Mouse (Mus musculus): ENCODE measurements around the gene Cenpn. TPM values are rescaled to one million over a fixed set of nuclear protein-coding genes. Genes with fewer than 3 reads are reported as not detected.

Gene Cenpn
- polyA plus RNA-seq, 1 experiment from 2014 or later, result 33.0 TPM

- no peak overlapping the region for H3K9ac ChIP-seq
- no peak overlapping the region for H3K4me3 ChIP-seq (replicated peaks)
- H3K27me3 ChIP-seq (replicated peaks), result no peaks in the 10 kb centered on the region
- no peak overlapping the region for H3K27ac ChIP-seq
- H3K4me1 ChIP-seq, result peaks cover 3% of the 10 kb centered on the region
- no peaks in the 10 kb centered on the region for H3K36me3 ChIP-seq
- H3K4me2 ChIP-seq, result no peak overlapping the region; the same call in 1 of the 2 replicates
- ATAC-seq (ENCODE audit: insufficient read depth, low FRiP score, low read depth), result no peak
- 35% methylated on average over 5 of the region's 5 CpGs for WGBS
- no peaks in the 10 kb centered on the region for H3K9me3 ChIP-seq
Observed at GRCm38 (mm10) chr8:116975066-116975465, 53.5 kb downstream of the Cenpn start.

- H3K4me1 ChIP-seq, result peaks cover 3% of the 10 kb centered on the region
- no peaks in the 10 kb centered on the region for H3K9me3 ChIP-seq
- no peak overlapping the region; the same call in 1 of the 2 replicates for H3K4me2 ChIP-seq
- no peak overlapping the region for H3K4me3 ChIP-seq (replicated peaks)
- H3K27ac ChIP-seq, result no peak overlapping the region
- WGBS, result 50% methylated on average over 5 of the region's 5 CpGs
- H3K27me3 ChIP-seq (replicated peaks), result no peaks in the 10 kb centered on the region
- H3K36me3 ChIP-seq, result no peaks in the 10 kb centered on the region
- no peak overlapping the region for H3K9ac ChIP-seq
- ATAC-seq (ENCODE audit: insufficient read depth, low FRiP score, low read depth), result no peak
Observed at GRCm38 (mm10) chr8:116975606-116976005, 54.1 kb downstream of the Cenpn start.

- Histone ChIP-seq H3K9ac (no peak overlapping the region), H3K36me3 (no peaks in the 10 kb centered on the region), H3K4me2 (peak overlapping the region; percentile 70), H3K4me1 (peaks cover 3% of the 10 kb centered on the region), H3K9me3 (no peaks in the 10 kb centered on the region), H3K4me3 (replicated peaks) (peak overlapping the region; percentile 77), H3K27me3 (replicated peaks) (no peaks in the 10 kb centered on the region), H3K27ac (no peak overlapping the region)
- ATAC-seq (ENCODE audit: insufficient read depth, low FRiP score, low read depth), result no peak
- 31% methylated on average over 8 of the region's 8 CpGs for WGBS
Observed at GRCm38 (mm10) chr8:116978052-116978451, 56.5 kb downstream of the Cenpn start.

- peak within 1 kb of the TSS; percentile 77 for H3K4me3 ChIP-seq (replicated peaks)
- ATAC-seq (ENCODE audit: insufficient read depth, low FRiP score, low read depth), result peak; percentile 99
- H3K27me3 ChIP-seq (replicated peaks), result no peaks in the 10 kb centered on the region
- no peak within 1 kb of the TSS for H3K27ac ChIP-seq
- peaks cover 3% of the 10 kb centered on the region for H3K4me1 ChIP-seq
- WGBS, result 0% methylated on average over 46 of the region's 46 CpGs
- H3K9ac ChIP-seq, result 0 out of 2 replicates have a peak within 1 kb of the TSS, but pooled peaks have one; percentile 14
- H3K36me3 ChIP-seq, result peaks cover 6% of the 10 kb centered on the region
- H3K4me2 ChIP-seq, result peak within 1 kb of the TSS; percentile 70
- no peaks in the 10 kb centered on the region for H3K9me3 ChIP-seq
Observed at GRCm38 (mm10) chr8:116978631-116979256, 57.2 kb downstream of the Cenpn start, which contains the start of gene 1700030J22Rik. Gene 1700030J22Rik (minus strand): TSS chr8:116978959.

- H3K4me3 ChIP-seq (replicated peaks), result no peak overlapping the region
- no peaks in the 10 kb centered on the region for H3K27me3 ChIP-seq (replicated peaks)
- no peak overlapping the region for H3K4me2 ChIP-seq
- no peak overlapping the region for H3K9ac ChIP-seq
- WGBS, result 22% methylated on average over 4 of the region's 4 CpGs
- H3K36me3 ChIP-seq, result peaks cover 10% of the 10 kb centered on the region
- no peak overlapping the region for H3K27ac ChIP-seq
- H3K4me1 ChIP-seq, result peaks cover 3% of the 10 kb centered on the region
- ATAC-seq (ENCODE audit: insufficient read depth, low FRiP score, low read depth), result no peak
- no peaks in the 10 kb centered on the region for H3K9me3 ChIP-seq
Observed at GRCm38 (mm10) chr8:116980117-116980516, 58.6 kb downstream of the Cenpn start.

GRCm38 (mm10) chr8:116989842-116990241 lies 68.3 kb downstream of the Cenpn start:
- H3K27me3 ChIP-seq (replicated peaks), result no peaks in the 10 kb centered on the region
- WGBS, result 95% methylated on average over 3 of the region's 3 CpGs

More at GRCm38 (mm10) chr8:116989842-116990241, 68.3 kb downstream of the Cenpn start:
- Histone ChIP-seq H3K4me1 (peaks cover 8% of the 10 kb centered on the region; the same call in 1 of the 2 replicates), H3K4me2 (no peak overlapping the region), H3K9me3 (no peaks in the 10 kb centered on the region), H3K4me3 (replicated peaks) (no peak overlapping the region), H3K9ac (no peak overlapping the region), H3K27ac (no peak overlapping the region), H3K36me3 (peaks cover 6% of the 10 kb centered on the region; the same call in 1 of the 2 replicates)
- ATAC-seq (ENCODE audit: insufficient read depth, low FRiP score, low read depth), result no peak

Other genes starting within 250 kb of the Cenpn start
- 5.2 and 6.3 TPM in 2 replicates for gene Cdyl2, start 188.7 kb upstream of the Cenpn start, polyA plus RNA-seq (2015; fragmentation: Nextera tagmentation; extraction: Ambion mirVana)
- 74.4 and 75.8 TPM in 2 replicates for gene Cmc2, start 275 bp upstream of the Cenpn start, polyA plus RNA-seq (2015; fragmentation: Nextera tagmentation; extraction: Ambion mirVana)
- 8.9 and 10.0 TPM in 2 replicates for gene Atmin, start 21.7 kb downstream of the Cenpn start, polyA plus RNA-seq (2015; fragmentation: Nextera tagmentation; extraction: Ambion mirVana)
- 1.3 and 1.7 TPM in 2 replicates for gene 1700030J22Rik, start 57.2 kb downstream of the Cenpn start, polyA plus RNA-seq (2015; fragmentation: Nextera tagmentation; extraction: Ambion mirVana)
- gene Gcsh, start 71.8 kb downstream of the Cenpn start, polyA plus RNA-seq (2015; fragmentation: Nextera tagmentation; extraction: Ambion mirVana), result 138 and 143 TPM in 2 replicates
- 0.10 and 0.18 TPM in 2 replicates for gene Pkd1l2, start 160.7 kb downstream of the Cenpn start, polyA plus RNA-seq (2015; fragmentation: Nextera tagmentation; extraction: Ambion mirVana)
- 1.1 and 1.2 TPM in 2 replicates for gene Bco1, start 174.1 kb downstream of the Cenpn start, polyA plus RNA-seq (2015; fragmentation: Nextera tagmentation; extraction: Ambion mirVana)
- gene Gan, start 236.4 kb downstream of the Cenpn start, polyA plus RNA-seq (2015; fragmentation: Nextera tagmentation; extraction: Ambion mirVana), result 2.3 and 2.8 TPM in 2 replicates

Data from stomach, embryonic 15.5 days (tissue).